Mouse (Mus musculus) lung, adult 2 months (tissue): ENCODE data around the gene Tdgf1. TPM values are rescaled to one million over a fixed set of nuclear protein-coding genes. Genes with fewer than 3 reads are reported as not detected.

Experiments used
- DNase-seq: peaks from one replicate; pipeline ENCODE4 v3.0.0; 2022
- H3K4me1 ChIP-seq: fragments of 200-500 bp; 2 replicates; pipeline ENCODE4 v1.6.1; 2011; ENCODE audit warnings: low read length; ENCODE audit not compliant: control insufficient read depth, insufficient read depth
- H3K4me3 ChIP-seq: fragments of 200-500 bp; replicated peaks from 2 replicates; pipeline ENCODE3; 2011; ENCODE audit warnings: low read depth, mild to moderate bottlenecking, control low read depth, low read length; ENCODE audit errors: extremely low read depth
- CTCF ChIP-seq: fragments of 200-500 bp; IDR thresholded peaks from 2 replicates; pipeline ENCODE4 v1.5.1; 2011; ENCODE audit warnings: mild to moderate bottlenecking, low read length, control low read depth; ENCODE audit not compliant: insufficient read depth
- POLR2A ChIP-seq: fragments of 200-500 bp; IDR thresholded peaks from 2 replicates; pipeline ENCODE4 v1.6.1; 2011; ENCODE audit warnings: low read depth, mild to moderate bottlenecking, control low read depth, low read length, borderline replicate concordance; ENCODE audit errors: extremely low read depth
- WGBS: fragments of 180-500 bp; shearing (Covaris S2); methylation state at CpG from one replicate; pipeline ENCODE4 v1.1.7; 2018; 5-methylcytosine and 5-hydroxymethylcytosine counted together
- polyA plus RNA-seq: library from polyadenylated mRNA; depleted of rRNA; stranded (reverse); fragments of >200 nt; gene quantifications from 2 replicates; pipeline ENCODE4 v1.2.3, GENCODE M21; 2012

Tdgf1 gene
- polyA plus RNA-seq, 1 experiment: 1.0 TPM

GRCm38 (mm10) chr9:110982351-110982750, 36.4 kb upstream of the Tdgf1 start:
- no peak for DNase-seq
- Histone ChIP-seq H3K4me3 (no peak overlapping the region), H3K4me1 (0 out of 2 replicates have a peak, but pooled peaks cover 2% of the 10 kb centered on the region)
- TF ChIP-seq POLR2A (no peak), CTCF (no peak)
- 66% methylated on average over 4 of the region's 4 CpGs for WGBS

- no peak overlapping the region for H3K4me3 ChIP-seq
- WGBS: 91% methylated on average over 11 of the region's 11 CpGs
- TF ChIP-seq POLR2A (no peak), CTCF (no peak)
- no peak for DNase-seq
- H3K4me1 ChIP-seq: no peaks in the 10 kb centered on the region
Measured at GRCm38 (mm10) chr9:110979411-110979810, 33.5 kb upstream of the Tdgf1 start.

- WGBS: 60% methylated on average over 2 of the region's 2 CpGs
- Histone ChIP-seq H3K4me3 (no peak overlapping the region), H3K4me1 (no peaks in the 10 kb centered on the region)
- DNase-seq: no peak
- no peak for TF ChIP-seq CTCF
- no peak for TF ChIP-seq POLR2A
Measured at GRCm38 (mm10) chr9:110965910-110966231, 19.9 kb upstream of the Tdgf1 start.

GRCm38 (mm10) chr9:110965062-110965909, 19.3 kb upstream of the Tdgf1 start:
- TF ChIP-seq CTCF (no peak), POLR2A (no peak)
- no peak overlapping the region for H3K4me3 ChIP-seq
- no peak for DNase-seq
- 86% methylated on average over 22 of the region's 22 CpGs for WGBS
- no peaks in the 10 kb centered on the region for H3K4me1 ChIP-seq

- no peak for DNase-seq
- Histone ChIP-seq H3K4me1 (no peaks in the 10 kb centered on the region), H3K4me3 (no peak overlapping the region)
- WGBS: 77% methylated on average over 8 of the region's 8 CpGs
- TF ChIP-seq CTCF: no peak
- no peak for TF ChIP-seq POLR2A
Measured at GRCm38 (mm10) chr9:110963566-110964115, 17.7 kb upstream of the Tdgf1 start.

GRCm38 (mm10) chr9:110961386-110961785, 15.4 kb upstream of the Tdgf1 start:
- H3K4me1 ChIP-seq: no peaks in the 10 kb centered on the region
- WGBS: 96% methylated on average over 8 of the region's 8 CpGs
- no peak for DNase-seq
- TF ChIP-seq CTCF (no peak), POLR2A (no peak)
- no peak overlapping the region for H3K4me3 ChIP-seq

- no peak for DNase-seq
- no peak for TF ChIP-seq CTCF
- no peak for TF ChIP-seq POLR2A
- Histone ChIP-seq H3K4me3 (no peak overlapping the region), H3K4me1 (no peaks in the 10 kb centered on the region)
- WGBS: 72% methylated on average over 13 of the region's 13 CpGs
Measured at GRCm38 (mm10) chr9:110960230-110961149, 14.5 kb upstream of the Tdgf1 start.

- no peaks in the 10 kb centered on the region for H3K4me1 ChIP-seq
- 74% methylated on average over 5 of the region's 5 CpGs for WGBS
- no peak for TF ChIP-seq CTCF
- no peak for TF ChIP-seq POLR2A
Measured at GRCm38 (mm10) chr9:110959669-110960068, 13.7 kb upstream of the Tdgf1 start.

GRCm38 (mm10) chr9:110955962-110956361, 10.0 kb upstream of the Tdgf1 start:
- TF ChIP-seq POLR2A (no peak), CTCF (no peak)
- Histone ChIP-seq H3K4me3 (no peak overlapping the region), H3K4me1 (no peaks in the 10 kb centered on the region)
- WGBS: 80% methylated on average over 6 of the region's 6 CpGs
- DNase-seq: no peak

More at GRCm38 (mm10) chr9:110959669-110960068, 13.7 kb upstream of the Tdgf1 start:
- DNase-seq: no peak
- no peak overlapping the region for H3K4me3 ChIP-seq

- H3K4me1 ChIP-seq: no peaks in the 10 kb centered on the region
- no peak overlapping the region for H3K4me3 ChIP-seq
- WGBS: 52% methylated on average over 2 of the region's 2 CpGs
- DNase-seq: no peak
- no peak for TF ChIP-seq CTCF
- no peak for TF ChIP-seq POLR2A
Measured at GRCm38 (mm10) chr9:110954681-110955445, 8.9 kb upstream of the Tdgf1 start.
